Mouse (Mus musculus) right cerebral cortex, postnatal 36 days (tissue): ENCODE data around the gene Ccdc88c.

Source experiments
- DNase-seq, 2 experiments: peaks; one replicate each; pipeline ENCODE4 v3.0.0; 2022; ENCODE audit warnings: low spot score in 2 of 2, mixed read lengths in 1 of 2

Gene Ccdc88c

DNA sequence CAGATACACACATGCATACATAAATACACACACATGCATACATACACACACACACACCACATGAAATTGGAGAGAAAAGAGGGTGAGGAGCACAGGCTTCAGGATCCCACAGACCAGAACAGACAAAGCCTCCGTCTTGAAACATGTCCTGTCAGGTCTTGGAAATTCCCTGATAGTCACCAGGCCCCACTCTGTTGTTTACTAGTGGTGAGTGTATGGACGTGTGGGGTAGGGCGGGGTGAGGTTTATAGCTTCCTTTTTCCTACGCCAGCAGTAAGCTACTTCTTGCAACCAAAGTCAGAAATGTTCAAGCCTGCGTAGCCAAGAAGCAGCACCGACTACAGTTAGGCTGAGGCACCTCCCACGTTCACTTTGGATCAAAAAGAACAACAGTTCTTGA is 145.7 kb downstream of the Ccdc88c start:
- DNase-seq, result no peak

DNA sequence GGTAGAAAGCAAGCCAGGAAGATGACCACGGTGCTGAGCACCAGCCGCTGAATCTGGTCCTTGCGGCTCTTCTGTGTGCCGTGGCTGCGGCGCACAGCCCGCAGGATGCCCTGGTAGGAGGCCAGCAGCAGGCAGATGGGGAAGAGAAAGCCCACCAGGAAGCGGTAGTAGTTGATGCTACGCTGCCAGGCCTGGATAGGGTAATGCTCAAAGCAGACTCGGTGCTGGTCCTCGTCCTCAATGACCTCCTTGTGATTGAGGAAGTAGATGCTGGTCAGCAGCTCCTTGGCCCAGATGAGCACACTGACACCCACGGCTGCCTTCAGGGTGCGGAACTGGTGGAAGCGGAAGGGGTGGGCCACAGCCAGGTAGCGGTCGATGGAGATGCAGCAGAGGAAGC is 150.3 kb downstream of the Ccdc88c start:
- no peak for DNase-seq

DNA sequence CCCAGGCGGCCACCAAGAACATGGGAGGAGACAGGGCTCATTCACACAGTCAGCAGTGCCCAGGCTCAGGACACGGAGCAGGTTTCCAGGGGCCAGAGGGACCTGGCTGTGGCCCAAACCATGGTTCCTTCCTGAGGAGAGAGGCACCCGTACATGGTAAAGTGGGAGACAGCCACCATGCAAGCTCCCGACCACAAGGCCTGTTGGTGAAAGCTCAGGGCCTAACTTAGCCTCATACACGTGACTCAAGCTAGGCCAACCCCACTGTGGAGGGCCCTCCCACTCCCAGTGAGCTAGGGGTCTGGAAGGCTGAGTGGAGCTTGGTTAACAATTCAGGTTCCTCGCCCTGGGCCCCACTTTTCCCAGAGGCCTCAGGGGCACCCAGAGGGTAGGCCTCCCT is 150.9 kb downstream of the Ccdc88c start:
- DNase-seq, result no peak

DNA sequence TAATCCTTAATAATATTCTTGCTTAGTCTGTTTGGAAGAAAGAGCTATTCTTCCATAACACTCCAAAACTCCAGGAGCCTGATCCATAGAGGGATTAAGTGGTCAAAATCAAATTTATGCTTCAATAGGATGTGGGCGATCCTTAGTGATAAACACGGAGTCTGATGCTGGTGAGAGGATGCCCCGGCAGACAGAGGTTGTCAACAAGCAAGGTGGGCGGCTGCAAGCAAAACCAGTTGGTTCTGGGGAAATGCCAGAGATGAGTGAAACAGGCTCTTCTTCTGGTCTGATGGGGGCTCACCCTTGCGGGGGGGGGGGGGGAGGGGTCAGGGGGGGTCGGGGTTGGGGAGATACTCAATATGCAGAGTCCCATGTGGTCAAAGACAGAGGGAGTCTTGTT is 152.9 kb downstream of the Ccdc88c start:
- no peak for DNase-seq

DNA sequence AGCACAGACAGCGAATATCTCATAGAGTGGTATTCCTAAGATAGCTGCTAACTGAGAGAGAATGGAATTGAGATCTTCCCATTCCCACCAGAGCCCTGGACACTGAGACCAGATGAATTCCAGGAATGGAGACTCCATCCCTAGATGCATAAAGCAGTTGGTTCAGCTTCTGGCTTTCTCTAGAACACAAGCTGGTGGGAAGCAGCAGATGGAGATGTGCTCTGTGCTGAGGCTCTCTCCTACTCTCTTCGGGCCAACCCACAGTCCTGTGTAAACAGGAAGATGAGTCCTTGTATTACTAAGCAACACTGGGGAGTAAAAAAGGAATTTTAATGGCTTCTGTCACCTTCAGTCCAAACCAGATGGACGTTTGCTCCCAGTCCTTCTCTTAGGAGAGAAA is 153.3 kb downstream of the Ccdc88c start:
- peak; percentile 54 to 70 for DNase-seq

DNA sequence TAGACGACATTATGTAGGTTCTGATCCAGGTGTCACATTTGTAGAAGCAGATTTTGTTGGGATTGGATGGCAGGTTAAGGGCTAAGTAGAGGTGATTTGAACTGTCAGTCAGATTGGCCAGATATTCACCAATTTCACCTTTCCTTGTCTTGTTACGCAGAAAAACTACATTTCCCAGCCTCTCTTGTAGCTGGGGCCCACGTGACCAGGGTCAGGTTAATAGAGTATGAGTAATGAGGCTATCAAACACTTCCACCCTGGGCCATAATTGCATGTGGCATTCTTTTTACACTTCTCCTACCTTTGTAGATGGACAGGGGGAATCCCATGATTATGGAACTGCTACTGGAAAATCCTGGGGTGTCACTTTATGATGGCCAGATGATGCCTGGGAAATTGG is 155.2 kb downstream of the Ccdc88c start:
- no peak for DNase-seq

DNA sequence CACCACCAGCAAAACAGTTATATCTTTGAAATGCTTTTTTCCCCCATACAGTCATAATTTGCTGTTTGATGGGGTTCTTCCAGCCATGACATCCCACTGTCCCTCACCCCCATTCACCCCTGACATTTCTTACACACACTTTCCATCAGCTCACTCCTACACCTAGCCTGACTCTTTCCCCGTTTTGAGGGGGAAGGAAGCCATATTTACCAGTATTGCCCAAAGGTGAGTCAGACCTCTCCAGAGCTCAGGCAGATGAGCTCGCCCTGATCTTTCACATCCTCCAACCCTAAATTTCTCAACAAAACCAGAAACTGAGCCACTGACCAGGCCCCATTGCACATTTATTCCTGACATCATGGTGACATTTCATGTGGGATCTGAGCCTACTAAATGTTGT is 157.0 kb downstream of the Ccdc88c start:
- DNase-seq, result no peak

DNA sequence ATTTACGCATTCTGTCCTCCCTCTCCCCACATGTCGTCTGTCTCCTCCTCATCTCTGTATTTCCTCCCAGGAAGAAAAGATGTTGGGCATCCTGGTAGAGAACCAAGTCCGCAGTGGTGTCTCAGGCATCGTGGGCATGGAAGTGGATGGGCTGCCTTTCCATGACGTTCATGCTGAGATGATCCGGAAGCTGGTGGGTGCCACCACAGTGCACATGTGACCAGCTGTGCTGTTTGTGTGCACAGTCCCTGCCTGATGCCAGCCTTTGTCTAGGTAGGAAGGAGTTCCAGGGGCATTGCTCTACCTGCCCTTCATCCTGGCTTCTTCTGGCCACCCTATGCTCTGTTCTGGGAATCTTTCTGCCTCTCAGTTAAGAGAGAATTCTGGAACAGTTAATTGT is 157.6 kb downstream of the Ccdc88c start:
- no peak for DNase-seq

DNA sequence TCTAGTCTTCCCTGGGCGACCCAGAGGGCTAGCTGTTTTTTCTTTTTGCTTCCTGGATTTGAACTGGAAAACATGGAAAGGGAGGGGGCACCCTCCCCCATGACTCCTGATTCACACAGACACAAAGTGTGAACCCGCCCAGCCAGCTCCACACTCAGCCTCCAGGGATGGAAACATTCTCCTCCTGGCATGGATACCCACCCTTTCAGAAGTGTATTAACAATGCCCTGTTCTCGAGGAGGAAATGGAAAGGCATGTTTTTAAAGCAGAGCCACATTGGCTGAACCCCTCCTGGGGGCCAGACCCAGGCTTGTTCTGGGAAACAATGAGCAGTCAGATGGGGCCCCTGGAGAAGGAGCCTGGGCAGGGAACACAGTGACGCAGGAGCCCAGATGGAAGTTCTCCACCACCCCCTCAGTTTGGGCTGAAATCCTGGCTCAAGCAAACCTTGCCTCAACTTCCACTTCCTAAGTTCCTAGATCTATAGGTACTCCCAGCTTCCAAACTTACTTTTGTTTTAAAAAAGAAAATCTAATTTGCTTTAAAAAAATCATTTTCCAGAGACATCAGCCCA is 160.7 kb downstream of the Ccdc88c start:
- no peak for DNase-seq

DNA sequence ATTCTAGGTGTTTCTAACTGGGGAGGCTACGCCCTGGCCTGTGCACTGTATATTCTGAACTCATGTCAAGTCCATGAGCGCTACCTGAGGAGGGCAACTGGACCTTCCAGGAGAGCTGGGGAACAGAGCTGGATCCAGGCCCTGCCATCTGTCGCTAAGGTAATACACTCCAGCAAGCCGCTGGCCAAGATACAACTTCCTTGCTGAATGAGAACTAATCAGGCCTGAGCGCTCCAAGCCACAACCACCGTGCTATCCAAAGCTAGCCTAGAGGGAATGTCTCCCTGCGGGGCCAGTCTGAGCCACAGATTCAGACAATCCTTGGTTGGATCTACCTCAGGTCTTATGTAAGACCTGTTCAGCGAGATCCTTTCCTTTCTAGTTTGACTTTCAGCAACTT is 161.8 kb downstream of the Ccdc88c start:
- no peak for DNase-seq

DNA sequence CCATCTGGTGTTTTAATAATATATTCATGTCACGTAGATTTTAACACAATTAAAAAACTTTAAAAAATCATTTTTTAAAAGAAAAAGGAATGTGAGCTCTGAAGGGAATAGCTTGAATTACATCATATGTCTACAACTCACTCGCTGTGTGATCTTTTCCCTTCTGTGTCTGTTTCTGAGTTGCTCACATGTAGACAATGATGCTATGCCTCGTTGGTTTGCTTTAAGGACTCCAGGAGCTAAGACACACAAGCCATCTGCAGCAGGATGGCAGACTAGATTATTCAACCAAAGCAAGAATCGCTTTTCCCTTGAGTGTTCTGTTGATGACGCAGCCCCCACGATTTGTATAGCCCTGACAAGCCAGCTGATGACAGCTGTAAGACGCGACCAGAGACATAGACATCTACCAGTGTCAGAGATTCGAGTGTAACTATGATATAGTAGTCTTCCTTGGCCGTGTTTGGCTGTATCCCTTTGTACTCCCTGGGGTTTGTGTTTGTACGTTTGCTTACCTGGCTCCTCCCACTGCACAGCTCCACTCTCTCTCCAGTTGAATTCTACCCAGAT is 163.3 kb downstream of the Ccdc88c start:
- DNase-seq, result no peak

DNA sequence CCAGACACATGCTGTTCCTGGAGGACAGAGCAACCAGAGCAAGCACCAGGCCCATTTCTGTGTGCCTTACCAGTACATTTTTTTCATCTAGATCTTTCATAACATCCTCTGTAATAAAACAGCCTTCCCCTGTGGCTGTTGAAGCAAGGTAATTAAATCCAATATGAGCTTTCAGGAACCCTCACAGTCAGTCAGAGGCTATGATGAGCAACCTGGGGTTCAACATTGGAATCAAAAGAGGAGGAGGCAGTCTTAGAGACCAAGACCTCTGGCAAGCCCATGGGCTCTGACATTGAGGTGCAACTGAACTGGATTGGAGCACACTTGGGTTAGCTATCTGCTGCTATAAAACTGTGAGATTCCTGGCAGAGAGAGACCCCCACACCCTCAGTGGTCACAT is 163.8 kb downstream of the Ccdc88c start:
- DNase-seq, result no peak

DNA sequence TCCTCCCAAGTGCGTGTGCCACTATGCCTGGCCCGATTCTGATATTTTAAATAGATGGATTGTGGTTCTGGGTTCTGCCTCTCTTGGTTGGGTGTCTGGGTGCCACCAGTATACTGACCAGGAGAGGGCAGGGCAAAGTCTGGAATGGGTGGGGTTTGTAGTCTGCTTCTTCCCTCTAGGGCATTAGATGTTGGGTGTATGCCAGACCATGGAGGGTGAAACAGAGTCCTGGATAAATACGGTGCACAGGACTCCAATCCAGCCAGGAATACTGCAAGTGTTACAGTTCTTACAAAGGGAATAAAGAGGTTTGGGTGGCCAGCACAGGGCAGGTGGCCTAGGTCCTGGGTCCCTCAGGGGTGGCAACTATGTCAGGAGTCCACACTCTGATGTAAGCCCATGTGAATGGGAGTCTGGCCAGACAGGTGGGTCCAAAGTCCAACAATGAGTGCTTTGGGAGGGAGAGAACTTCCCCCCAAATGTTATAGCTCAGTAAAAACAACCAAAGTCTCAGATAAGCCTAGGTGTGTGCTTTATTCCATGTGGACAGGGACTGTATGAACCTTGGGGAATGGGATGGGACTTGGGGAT is 165.9 kb downstream of the Ccdc88c start:
- no peak for DNase-seq

DNA sequence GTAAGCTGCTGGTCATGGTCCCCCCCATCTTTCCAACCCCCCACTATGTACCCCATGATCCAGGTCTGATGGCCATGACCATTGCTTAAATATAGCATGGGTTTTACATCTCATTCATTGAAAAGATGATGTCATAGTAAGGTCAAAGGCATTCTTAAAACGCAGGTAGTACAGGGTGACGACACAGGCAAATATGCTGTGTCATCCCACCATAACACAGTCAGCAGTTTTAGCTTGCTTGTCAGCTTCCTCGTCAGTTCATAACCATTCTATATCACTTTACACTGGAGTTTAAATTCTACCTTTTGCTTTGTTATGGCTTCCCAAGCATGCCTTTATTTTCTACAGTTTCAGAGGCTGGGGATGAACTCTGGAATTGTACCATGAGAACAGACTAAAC is 166.6 kb downstream of the Ccdc88c start:
- DNase-seq, result no peak
